In the genomic region with DNA sequence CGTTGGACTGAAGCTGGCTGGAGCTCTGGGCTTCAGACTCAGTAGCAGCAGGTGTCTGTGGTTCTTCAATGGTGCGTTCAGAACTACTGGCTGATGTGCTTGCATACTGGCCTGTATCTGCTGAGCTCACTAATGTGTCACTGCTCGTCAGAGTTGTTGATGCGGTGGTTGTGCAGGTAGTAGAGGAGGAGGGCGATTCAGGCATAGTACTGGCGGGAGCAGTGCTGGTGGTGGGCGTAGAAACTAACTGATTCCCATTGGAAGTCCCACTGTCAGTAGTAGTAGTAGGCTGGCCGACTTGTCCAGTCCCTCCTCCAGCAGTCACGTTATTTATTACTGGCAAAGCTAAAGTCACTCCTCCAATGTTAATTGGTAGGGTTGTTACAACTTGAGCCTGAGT, we compare ENCODE assay signal across 10 mouse cellular contexts. TPM values are rescaled to one million over a fixed set of nuclear protein-coding genes. Genes with fewer than 3 reads are reported as not detected.
DNase-seq lines count a peak whose midpoint lies in the region; ATAC-seq lines count a peak whose summit lies in the region.
"Had no signal": no experiment of that assay in that cellular context is flagged by ENCODE, and none has a peak within 500 bp of the region (broad histone marks: within the 10 kb centered on the region; RNA-seq: fewer than 3 reads in every experiment).

No protein-coding gene starts in this region.

- H3K27ac ChIP-seq in lung, embryonic 16.5 days (ENCODE audit: low read length) = no peak overlapping the region
- H3K27ac ChIP-seq in hindbrain, embryonic 16.5 days (ENCODE audit: low read depth, low read length) = no peak overlapping the region
- no peak overlapping the region for H3K27ac ChIP-seq in neural tube, embryonic 12.5 days
- H3K27ac ChIP-seq: embryonic facial prominence, embryonic 13.5 days had no signal

- H3K27me3 ChIP-seq in lung, embryonic 16.5 days (ENCODE audit: control insufficient read depth, insufficient read depth, low read depth, low read length) = no peaks in the 10 kb centered on the region
- no peaks in the 10 kb centered on the region for H3K27me3 ChIP-seq in hindbrain, embryonic 16.5 days (replicated peaks; ENCODE audit: control insufficient read depth, insufficient read depth, low read length)
- no peaks in the 10 kb centered on the region for H3K27me3 ChIP-seq in neural tube, embryonic 12.5 days (replicated peaks)
- H3K27me3 ChIP-seq: embryonic facial prominence, embryonic 13.5 days had no signal

- H3K9me3 ChIP-seq in lung, embryonic 16.5 days (ENCODE audit: control insufficient read depth, low read length) = no peaks in the 10 kb centered on the region
- H3K9me3 ChIP-seq in hindbrain, embryonic 16.5 days (ENCODE audit: control insufficient read depth, low read length) = no peaks in the 10 kb centered on the region
- no peaks in the 10 kb centered on the region for H3K9me3 ChIP-seq in neural tube, embryonic 12.5 days
- H3K9me3 ChIP-seq: embryonic facial prominence, embryonic 13.5 days had no signal

- peak; percentile 51 for DNase-seq in cerebellum, adult 11-12 months
- no peak for DNase-seq in cerebellum, adult 9-11 months
- no peak for DNase-seq in lung, adult 18-20 months
- no peak for DNase-seq in kidney, postnatal 10 days
- DNase-seq: gastrocnemius, postnatal 25 days had no signal

- no peak for ATAC-seq in lung, embryonic 16.5 days (ENCODE audit: low read depth)
- ATAC-seq in hindbrain, embryonic 16.5 days = no peak
- no peak for ATAC-seq in neural tube, embryonic 12.5 days (ENCODE audit: low FRiP score, low read depth)
- ATAC-seq in frontal cortex, adult (ENCODE audit: low TSS enrichment) = no peak

- H3K4me3 ChIP-seq in lung, embryonic 16.5 days (ENCODE audit: low read length) = no peak overlapping the region
- H3K4me3 ChIP-seq in hindbrain, embryonic 16.5 days (ENCODE audit: low read length) = no peak overlapping the region
- no peak overlapping the region for H3K4me3 ChIP-seq in neural tube, embryonic 12.5 days

- peak overlapping the region; percentile 11; the same call in 1 of the 2 replicates for H3K4me2 ChIP-seq in lung, embryonic 16.5 days (ENCODE audit: low read depth, low read length)
- H3K4me2 ChIP-seq in hindbrain, embryonic 16.5 days (ENCODE audit: low read length) = peak overlapping the region; percentile 47
- peak overlapping the region; percentile 77 for H3K4me2 ChIP-seq in neural tube, embryonic 12.5 days (replicated peaks)

- 84% methylated on average over 9 of the region's 9 CpGs for WGBS in lung, embryonic 16.5 days
- WGBS in hindbrain, embryonic 16.5 days = 77% methylated on average over 9 of the region's 9 CpGs
- 68% methylated on average over 9 of the region's 9 CpGs for WGBS in neural tube, embryonic 12.5 days

- no peaks in the 10 kb centered on the region for H3K36me3 ChIP-seq in lung, embryonic 16.5 days (ENCODE audit: control insufficient read depth, insufficient read depth, low read length)
- H3K36me3 ChIP-seq in hindbrain, embryonic 16.5 days (ENCODE audit: control insufficient read depth, insufficient read depth, low read length) = no peaks in the 10 kb centered on the region
- 0 out of 2 replicates have a peak, but pooled peaks cover 4% of the 10 kb centered on the region for H3K36me3 ChIP-seq in neural tube, embryonic 12.5 days
- H3K36me3 ChIP-seq: embryonic facial prominence, embryonic 13.5 days had no signal

- H3K9ac ChIP-seq in lung, embryonic 16.5 days (ENCODE audit: low read length) = no peak overlapping the region
- H3K9ac ChIP-seq in hindbrain, embryonic 16.5 days (ENCODE audit: low read depth, low read length) = no peak overlapping the region
- no peak overlapping the region for H3K9ac ChIP-seq in neural tube, embryonic 12.5 days
- H3K9ac ChIP-seq: embryonic facial prominence, embryonic 13.5 days had no signal

- H3K4me1 ChIP-seq in lung, embryonic 16.5 days (replicated peaks; ENCODE audit: control insufficient read depth, insufficient read depth, low read length) = peaks cover 13% of the 10 kb centered on the region
- peaks cover 25% of the 10 kb centered on the region for H3K4me1 ChIP-seq in hindbrain, embryonic 16.5 days (ENCODE audit: control insufficient read depth, insufficient read depth, low read depth, low read length)
- H3K4me1 ChIP-seq in neural tube, embryonic 12.5 days = peaks cover 28% of the 10 kb centered on the region

RNA-seq across cellular contexts. Expression of a gene that starts 2.1 kb away (rescaled TPM):
- 8.0 and 8.8 TPM in 2 replicates for polyA plus RNA-seq in lung, embryonic 16.5 days (2015; fragmentation: Nextera tagmentation; extraction: Ambion mirVana)
- 15.0 and 19.3 TPM in 2 replicates for polyA plus RNA-seq in hindbrain, embryonic 16.5 days (2015; fragmentation: Nextera tagmentation; extraction: Ambion mirVana)
- polyA plus RNA-seq in neural tube, embryonic 12.5 days (2016; fragmentation: Nextera tagmentation; extraction: Ambion mirVana) = 15.6 and 18.0 TPM in 2 replicates

Comparison
In these comparisons a context has a peak if more than half of its experiments do, and no peak if none do; other contexts are left out.
1. H3K4me2 ChIP-seq: peak in every context shown above with its lines; median percentile 77 in neural tube, embryonic 12.5 days; 47 in hindbrain, embryonic 16.5 days; 11 in lung, embryonic 16.5 days.